Mouse (Mus musculus) right cerebral cortex, postnatal 4 days (tissue): ENCODE measurements around the gene 1700125H20Rik.
"Not testable (repeated sequence)": the region's sequence is repeated elsewhere in the genome, so short reads cannot be mapped to it uniquely, and the experiment has no call there.

ENCODE experiments used
- DNase-seq: peaks from one replicate; pipeline ENCODE4 v3.0.0-alpha.2; 2022

The 1700125H20Rik gene

GRCm38 (mm10) chr11:85170058-85170740 lies at the start of gene 1700125H20Rik:
Gene 1700125H20Rik (plus strand): TSS chr11:85170404.
- peak; percentile 96 for DNase-seq

GRCm38 (mm10) chr11:85122073-85122472 lies 48.1 kb upstream of the 1700125H20Rik start:
- DNase-seq, result no peak

- no peak for DNase-seq
Measured at GRCm38 (mm10) chr11:85123267-85123992, 46.8 kb upstream of the 1700125H20Rik start.

GRCm38 (mm10) chr11:85126257-85127102 lies 43.7 kb upstream of the 1700125H20Rik start:
- DNase-seq, result no peak

- no peak for DNase-seq
Measured at GRCm38 (mm10) chr11:85128883-85129282, 41.3 kb upstream of the 1700125H20Rik start.

GRCm38 (mm10) chr11:85131542-85131941 lies 38.7 kb upstream of the 1700125H20Rik start:
- no peak for DNase-seq

GRCm38 (mm10) chr11:85138776-85139474 lies 31.3 kb upstream of the 1700125H20Rik start:
- DNase-seq, result peak; percentile 4

- peak; percentile 95 for DNase-seq
Measured at GRCm38 (mm10) chr11:85139581-85140540, 30.3 kb upstream of the 1700125H20Rik start, which contains the start of gene Usp32. Gene Usp32 (minus strand): TSS chr11:85140161.

GRCm38 (mm10) chr11:85152256-85152930 lies 17.8 kb upstream of the 1700125H20Rik start:
- no peak for DNase-seq

- DNase-seq, result no peak
Measured at GRCm38 (mm10) chr11:85157301-85157700, 12.9 kb upstream of the 1700125H20Rik start.

- DNase-seq, result not testable (repeated sequence)
Measured at GRCm38 (mm10) chr11:85163014-85163413, 7.2 kb upstream of the 1700125H20Rik start.

GRCm38 (mm10) chr11:85164371-85164770 lies 5.8 kb upstream of the 1700125H20Rik start:
- DNase-seq, result no peak

- DNase-seq, result no peak
Measured at GRCm38 (mm10) chr11:85167503-85167902, 2.7 kb upstream of the 1700125H20Rik start.

- DNase-seq, result no peak
Measured at GRCm38 (mm10) chr11:85170833-85171232, 629 bp downstream of the 1700125H20Rik start.

GRCm38 (mm10) chr11:85175941-85176340 lies 5.7 kb downstream of the 1700125H20Rik start:
- DNase-seq, result no peak

GRCm38 (mm10) chr11:85177761-85178160 lies 7.6 kb downstream of the 1700125H20Rik start:
- no peak for DNase-seq

- no peak for DNase-seq
Measured at GRCm38 (mm10) chr11:85178413-85178812, 8.2 kb downstream of the 1700125H20Rik start.

- peak; percentile 87 for DNase-seq
Measured at GRCm38 (mm10) chr11:85182617-85183283, 12.5 kb downstream of the 1700125H20Rik start.

GRCm38 (mm10) chr11:85183284-85183779 lies 13.1 kb downstream of the 1700125H20Rik start:
- DNase-seq, result peak; percentile 44

GRCm38 (mm10) chr11:85184082-85184481 lies 13.9 kb downstream of the 1700125H20Rik start:
- DNase-seq, result peak; percentile 27
